Mouse (Mus musculus) olfactory bulb, adult 2 months (tissue): ENCODE results near the gene Fkbp9. TPM values are rescaled to one million over a fixed set of nuclear protein-coding genes. Genes with fewer than 3 reads are reported as not detected.

Experiments used
- H3K27ac ChIP-seq: fragments of 200-500 bp; 2 replicates; pipeline ENCODE4 v1.5.1; 2012; ENCODE audit warnings: low read depth, low read length; ENCODE audit not compliant: insufficient read depth
- H3K4me1 ChIP-seq: fragments of 200-500 bp; 2 replicates; pipeline ENCODE4 v1.6.1; 2012; ENCODE audit warnings: low read length; ENCODE audit not compliant: control insufficient read depth, insufficient read depth
- H3K4me3 ChIP-seq: fragments of 200-500 bp; 2 replicates; pipeline ENCODE4 v1.5.1; 2012; ENCODE audit warnings: mild to moderate bottlenecking, low read depth, low read length, moderate library complexity; ENCODE audit not compliant: insufficient read depth
- CTCF ChIP-seq: fragments of 200-500 bp; IDR thresholded peaks from 2 replicates; pipeline ENCODE4 v1.5.1; 2012; ENCODE audit warnings: low read depth, mild to moderate bottlenecking, low read length, moderate library complexity; ENCODE audit not compliant: insufficient read depth
- POLR2A ChIP-seq: fragments of 200-500 bp; IDR thresholded peaks from 2 replicates; pipeline ENCODE4 v1.6.1; 2012; ENCODE audit warnings: mild to moderate bottlenecking, low read depth, low read length, moderate library complexity; ENCODE audit not compliant: insufficient read depth
- WGBS: fragments of 180-500 bp; shearing (Covaris S2); methylation state at CpG from one replicate; pipeline ENCODE4 v1.1.7; 2018; 5-methylcytosine and 5-hydroxymethylcytosine counted together
- polyA plus RNA-seq: library from polyadenylated mRNA; stranded (reverse); fragments of >200 nt; gene quantifications from 2 replicates; pipeline ENCODE4 v1.2.4, GENCODE M21; 2012; ENCODE audit warnings: low replicate concordance; ENCODE audit not compliant: missing spikeins, insufficient read depth, insufficient read length

The Fkbp9 gene
- polyA plus RNA-seq, 1 experiment = not detected

- Histone ChIP-seq H3K4me3 (no peak overlapping the region), H3K4me1 (peaks cover 4% of the 10 kb centered on the region), H3K27ac (no peak overlapping the region)
- no peak for TF ChIP-seq CTCF
- 81% methylated on average over 12 of the region's 12 CpGs for WGBS
These were observed 85.9 kb downstream of the Fkbp9 start for GRCm38 (mm10) chr6:56917578-56918368.

GRCm38 (mm10) chr6:56919330-56920044, 87.6 kb downstream of the Fkbp9 start:
- Histone ChIP-seq H3K4me3 (no peak overlapping the region), H3K4me1 (peaks cover 4% of the 10 kb centered on the region), H3K27ac (no peak overlapping the region)
- 90% methylated on average over 7 of the region's 7 CpGs for WGBS
- no peak for TF ChIP-seq CTCF
- TF ChIP-seq POLR2A = no peak

- no peak overlapping the region for H3K27ac ChIP-seq
- WGBS = 46% methylated on average over 12 of the region's 12 CpGs
- no peak overlapping the region for H3K4me3 ChIP-seq
- peaks cover 4% of the 10 kb centered on the region for H3K4me1 ChIP-seq
- TF ChIP-seq POLR2A = no peak
- no peak for TF ChIP-seq CTCF
These were observed 88.6 kb downstream of the Fkbp9 start for GRCm38 (mm10) chr6:56920222-56921092.

- peak overlapping the region; percentile 43 for H3K27ac ChIP-seq
- WGBS = under 1% methylated on average over 25 of the region's 25 CpGs
- TF ChIP-seq CTCF = no peak
- no peak for TF ChIP-seq POLR2A
- peak overlapping the region; percentile 62 for H3K4me3 ChIP-seq
- no peaks in the 10 kb centered on the region for H3K4me1 ChIP-seq
These were observed 91.5 kb downstream of the Fkbp9 start for GRCm38 (mm10) chr6:56923331-56923725.

- Histone ChIP-seq H3K4me3 (peak within 1 kb of the TSS; percentile 62), H3K4me1 (no peaks in the 10 kb centered on the region), H3K27ac (peak within 1 kb of the TSS; percentile 56)
- 3% methylated on average over 64 of the region's 64 CpGs for whole genome bisulfite sequencing
- TF ChIP-seq POLR2A = peak; percentile 73
- no peak for TF ChIP-seq CTCF
These were observed 92.2 kb downstream of the Fkbp9 start, which contains the start of the genes Nt5c3 and Vmn1r4 for GRCm38 (mm10) chr6:56923726-56924707. TSS of gene Nt5c3 (minus strand) at chr6:56923932. TSS of gene Vmn1r4 (plus strand) at chr6:56924015.

Other genes with a start within 250 kb of the Fkbp9 start
- not detected in 2 replicates for gene Lsm5, start 127.3 kb upstream of the Fkbp9 start, polyA plus RNA-seq
- not detected in 2 replicates for gene Avl9, start 117.2 kb upstream of the Fkbp9 start, polyA plus RNA-seq
- not detected in 2 replicates for gene Kbtbd2, start 34.2 kb upstream of the Fkbp9 start, polyA plus RNA-seq
- not detected in 2 replicates for gene Nt5c3, start 91.9 kb downstream of the Fkbp9 start, polyA plus RNA-seq
- gene Vmn1r4, start 92.0 kb downstream of the Fkbp9 start, polyA plus RNA-seq = not detected in 2 replicates
- gene Vmn1r5, start 138.2 kb downstream of the Fkbp9 start, polyA plus RNA-seq = not detected in 2 replicates
- gene Vmn1r6, start 165.2 kb downstream of the Fkbp9 start, polyA plus RNA-seq = not detected in 2 replicates
- gene Vmn1r7, start 193.3 kb downstream of the Fkbp9 start, polyA plus RNA-seq = not detected in 2 replicates
- not detected in 2 replicates for gene Vmn1r8, start 200.2 kb downstream of the Fkbp9 start, polyA plus RNA-seq
- not detected in 2 replicates for gene Vmn1r9, start 234.7 kb downstream of the Fkbp9 start, polyA plus RNA-seq